Mouse (Mus musculus) cerebellum, postnatal 25 days (tissue): ENCODE results near the gene Sumo3.

Experiments used
- DNase-seq, 2 experiments: peaks; one replicate each; pipeline ENCODE4 v3.0.0; 2021; ENCODE audit warnings: mixed read lengths in 2 of 2

Sumo3 gene

GRCm38 (mm10) chr10:77605908-77606826, at the start of gene Sumo3, which contains the start of gene Gm49325:
Gene Sumo3, plus strand, starts transcription at chr10:77606097.
Gene Gm49325, plus strand, starts transcription at chr10:77606197.
- peak; percentile 96 to 97 for DNase-seq

GRCm38 (mm10) chr10:77556631-77557030, 49.3 kb upstream of the Sumo3 start:
- DNase-seq, result no peak

- DNase-seq, result peak in 1 of 2 experiments; percentile 50
Measured at GRCm38 (mm10) chr10:77557641-77558040, 48.3 kb upstream of the Sumo3 start.

GRCm38 (mm10) chr10:77560090-77560489, 45.8 kb upstream of the Sumo3 start:
- DNase-seq, result no peak

- no peak for DNase-seq
Measured at GRCm38 (mm10) chr10:77560830-77561229, 45.1 kb upstream of the Sumo3 start.

- DNase-seq, result no peak
Measured at GRCm38 (mm10) chr10:77561508-77561907, 44.4 kb upstream of the Sumo3 start.

- DNase-seq, result no peak
Measured at GRCm38 (mm10) chr10:77565005-77565404, 40.9 kb upstream of the Sumo3 start.

DNA sequence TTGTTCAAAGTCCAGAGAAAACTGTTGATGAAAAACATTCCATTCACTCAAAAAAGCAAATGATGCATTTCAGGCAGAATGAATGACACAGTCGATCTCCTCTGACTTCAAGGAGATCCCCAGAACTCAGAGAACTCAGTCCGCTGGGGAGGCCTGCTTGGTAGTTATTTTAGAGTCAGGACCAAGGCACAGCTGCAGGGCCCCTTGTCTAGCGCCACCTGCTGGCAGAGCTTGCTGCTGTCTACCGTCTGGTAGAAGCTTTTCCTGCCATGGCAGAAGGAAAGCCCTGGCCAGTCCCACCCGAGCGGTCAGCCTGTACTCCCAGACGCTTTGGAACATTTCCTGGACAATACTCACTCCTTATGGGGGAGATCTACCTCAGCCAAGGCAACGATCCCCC, 39.2 kb upstream of the Sumo3 start:
- peak; percentile 91 to 96 for DNase-seq

DNA sequence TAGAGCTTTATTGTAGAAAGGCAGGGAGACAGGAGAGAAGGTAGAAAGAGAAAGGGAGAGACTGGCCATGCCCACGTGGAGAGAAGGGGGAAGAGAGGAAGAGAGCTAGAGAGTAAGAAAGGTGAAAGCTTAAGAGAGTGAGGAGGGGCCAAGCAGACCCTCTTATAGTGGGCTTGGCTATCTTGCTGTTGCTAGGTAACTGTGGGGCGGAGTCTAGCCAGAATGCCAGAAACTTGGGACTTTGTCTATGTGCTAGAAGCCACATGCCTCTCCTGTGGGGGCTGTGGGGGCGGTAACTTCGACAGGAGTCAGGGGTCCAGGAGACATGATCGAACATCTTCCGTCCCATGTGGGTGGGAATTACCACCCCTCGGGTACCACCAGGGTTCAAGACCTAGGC, 36.4 kb upstream of the Sumo3 start:
- no peak for DNase-seq

DNA sequence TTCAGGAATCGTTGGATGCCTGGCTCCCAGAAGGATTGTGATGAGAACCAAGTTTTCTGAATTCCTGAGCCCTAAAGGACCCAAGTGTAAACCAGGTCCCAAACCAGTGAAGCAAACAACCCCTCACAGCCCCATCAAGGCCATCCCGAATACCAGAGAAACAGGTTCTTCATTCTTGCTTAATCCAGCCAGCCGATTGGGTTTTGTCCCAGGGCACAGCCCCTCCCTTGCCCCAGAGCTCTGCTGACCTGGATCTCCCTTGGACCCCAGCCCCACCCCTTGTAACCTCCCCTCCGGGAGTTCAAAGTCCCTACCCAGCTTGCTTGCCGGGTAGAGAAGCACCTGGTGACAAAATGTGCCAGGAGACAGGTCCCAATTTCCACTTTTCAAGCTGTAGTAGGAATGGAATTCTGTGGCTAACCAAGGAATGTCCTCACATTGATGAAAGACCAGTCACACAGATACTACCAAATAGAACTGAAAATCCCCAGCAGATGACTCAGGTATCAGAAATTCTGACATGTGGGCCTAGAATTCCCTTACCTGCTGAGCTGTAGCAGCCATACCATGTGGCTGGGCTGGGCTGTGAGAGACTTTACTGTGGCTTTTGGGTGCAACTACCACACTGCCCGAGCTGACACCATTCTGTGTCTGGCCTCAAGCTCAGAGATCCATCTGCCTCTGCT, 35.8 kb upstream of the Sumo3 start:
- DNase-seq, result no peak

DNA sequence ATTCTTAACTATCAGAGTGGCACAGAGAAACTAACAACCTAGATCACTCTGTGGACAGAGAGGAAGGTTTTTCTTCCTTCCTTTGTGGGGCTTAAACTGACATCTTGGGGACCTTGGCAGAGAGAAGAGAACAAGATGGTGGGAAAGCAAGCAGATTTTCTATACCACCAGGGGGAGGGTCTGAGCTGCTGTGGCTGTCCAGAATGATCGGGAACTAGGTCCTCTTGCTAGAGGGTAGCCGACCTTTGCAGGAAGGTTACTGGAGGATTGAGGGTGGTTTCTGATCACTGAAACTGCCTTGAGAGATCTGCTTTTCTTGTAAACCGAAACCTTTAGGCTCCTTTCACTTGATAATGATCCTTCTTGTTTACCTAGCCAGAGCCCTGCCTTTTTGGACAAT, 33.7 kb upstream of the Sumo3 start:
- DNase-seq, result no peak

DNA sequence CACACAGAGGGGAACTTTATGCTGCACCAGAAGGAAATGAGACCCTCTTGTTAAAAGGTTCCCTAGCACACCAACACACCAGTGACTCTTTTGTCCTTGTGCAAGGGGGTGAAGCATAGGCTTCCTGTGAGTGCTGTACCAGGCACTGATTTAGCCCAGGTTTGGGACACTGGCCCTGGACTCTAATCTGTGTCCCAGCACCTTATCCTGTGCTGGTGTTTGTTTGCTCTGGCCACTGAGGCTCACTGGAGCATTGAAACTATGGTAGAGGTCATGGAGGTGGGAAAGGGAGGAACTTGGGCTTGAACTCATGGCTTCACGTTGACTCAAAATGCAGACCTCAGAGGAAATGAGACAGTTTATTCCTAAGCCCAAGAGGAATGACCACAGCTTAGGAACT, 32.7 kb upstream of the Sumo3 start:
- no peak for DNase-seq

GRCm38 (mm10) chr10:77580027-77580920, 25.6 kb upstream of the Sumo3 start:
- DNase-seq, result no peak

DNA sequence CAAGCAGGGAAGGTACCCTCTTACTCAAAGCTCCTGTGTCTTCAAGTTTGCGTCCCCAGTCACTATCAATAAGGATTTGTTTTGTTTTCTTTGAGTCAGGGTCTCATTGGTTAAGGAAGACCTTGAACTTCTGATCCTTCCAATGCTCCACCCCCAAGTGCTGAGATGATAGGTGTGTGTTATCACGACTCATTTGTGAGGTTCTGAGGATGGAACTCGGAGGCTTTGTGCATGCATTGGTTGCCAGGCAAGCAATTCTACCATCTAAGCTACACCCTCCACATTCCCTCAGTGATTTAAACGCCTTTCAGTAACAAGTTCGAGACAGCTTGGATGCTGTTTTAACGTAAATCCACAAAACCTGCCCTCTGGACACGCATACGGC, 24.9 kb upstream of the Sumo3 start:
- no peak for DNase-seq

DNA sequence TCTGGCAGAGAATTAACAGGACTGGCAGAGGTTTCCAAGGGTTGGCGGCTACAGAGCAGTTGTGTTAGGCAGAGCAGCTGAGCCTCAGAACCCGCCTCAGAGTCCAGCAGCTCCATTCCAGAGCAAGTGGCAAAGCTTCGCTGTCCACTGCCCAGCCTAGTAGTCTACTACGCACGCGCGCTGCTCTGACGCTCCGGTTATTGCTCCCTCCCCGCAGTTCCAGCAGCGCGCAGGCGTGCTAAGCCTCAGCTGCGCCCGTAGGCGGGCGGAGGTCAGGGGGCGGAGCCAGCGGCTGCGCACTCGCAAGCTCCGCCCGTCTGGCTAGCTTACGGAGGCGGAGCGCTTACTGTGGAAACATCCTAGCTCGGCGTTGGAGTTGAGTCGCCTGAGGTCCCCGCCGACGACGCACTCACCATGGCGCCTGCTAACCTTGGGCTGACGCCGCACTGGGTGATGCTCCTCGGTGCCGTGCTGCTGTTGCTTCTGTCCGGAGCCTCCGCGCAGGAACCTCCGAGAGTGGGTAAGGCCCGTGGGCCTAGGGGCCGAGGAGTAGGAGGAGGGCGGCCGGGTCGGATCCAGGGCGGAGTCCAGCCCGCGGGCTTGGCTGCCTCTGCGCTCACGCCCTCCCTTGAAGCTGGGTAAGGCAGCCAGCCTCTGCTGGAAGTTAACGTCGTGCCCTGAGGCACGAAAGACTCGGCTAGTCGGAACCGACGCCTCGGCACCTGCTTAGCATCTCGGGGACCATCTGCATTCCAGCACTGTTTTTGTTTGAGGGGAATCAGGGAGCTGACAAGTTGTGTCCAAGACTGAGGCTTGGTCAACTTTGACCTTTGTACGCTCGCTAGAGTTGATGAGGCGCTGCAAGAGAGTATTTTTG, 24.3 kb upstream of the Sumo3 start, which contains the start of gene Pttg1ip:
Gene Pttg1ip, plus strand, starts transcription at position 313 of the 877 bp plus-strand sequence.
- peak; percentile 94 to 98 for DNase-seq

GRCm38 (mm10) chr10:77582285-77582618, 23.6 kb upstream of the Sumo3 start:
- no peak for DNase-seq

- DNase-seq, result no peak
Measured at GRCm38 (mm10) chr10:77583795-77584422, 22.0 kb upstream of the Sumo3 start.

GRCm38 (mm10) chr10:77586637-77587036, 19.3 kb upstream of the Sumo3 start:
- no peak for DNase-seq

- no peak for DNase-seq
Measured at GRCm38 (mm10) chr10:77587091-77587775, 18.7 kb upstream of the Sumo3 start.

DNA sequence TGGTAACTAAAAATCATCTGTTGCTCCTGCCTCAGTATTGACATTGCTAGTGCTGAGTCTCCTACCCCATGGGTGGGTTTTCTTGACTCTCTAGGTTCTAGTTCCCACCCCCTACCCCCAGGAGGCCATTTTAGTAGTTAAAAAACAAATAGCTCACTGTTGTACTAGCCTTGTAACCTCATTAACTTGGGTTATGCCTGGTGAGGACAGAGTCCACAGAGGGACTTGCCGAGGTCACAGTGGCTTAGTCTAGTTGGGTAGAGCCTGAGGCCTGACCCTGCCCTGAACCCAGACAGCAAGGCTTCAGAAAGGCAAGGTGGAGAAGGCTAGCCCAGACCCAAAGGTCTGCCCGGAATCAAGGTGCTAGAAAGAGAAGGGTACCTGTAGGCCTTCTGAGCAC, 17.9 kb upstream of the Sumo3 start:
- no peak for DNase-seq

GRCm38 (mm10) chr10:77589117-77589516, 16.8 kb upstream of the Sumo3 start:
- DNase-seq, result no peak
